Mouse (Mus musculus) forebrain, embryonic 10.5 days (tissue): Measurements from ENCODE around the gene Catsper1. TPM values are rescaled to one million over a fixed set of nuclear protein-coding genes. Genes with fewer than 3 reads are reported as not detected.

Experiments used
- DNase-seq: peaks from one replicate; pipeline ENCODE4 v3.0.0-alpha.2; 2017; ENCODE audit warnings: low spot score; ENCODE audit errors: extremely low spot score
- H3K27ac ChIP-seq: fragments of 300-500 bp; sonication (generic); 2 replicates; pipeline ENCODE4 v1.5.1; 2016; ENCODE audit warnings: mild to moderate bottlenecking
- H3K27me3 ChIP-seq: fragments of 300-500 bp; sonication (generic); 2 replicates; pipeline ENCODE4 v1.6.1; 2016; ENCODE audit warnings: mild to moderate bottlenecking; ENCODE audit not compliant: poor library complexity, severe bottlenecking
- H3K36me3 ChIP-seq: fragments of 300-500 bp; sonication (generic); replicated peaks from 2 replicates; pipeline ENCODE4 v1.6.1; 2016; ENCODE audit warnings: mild to moderate bottlenecking, moderate library complexity
- H3K4me1 ChIP-seq: fragments of 300-500 bp; sonication (generic); 2 replicates; pipeline ENCODE4 v1.6.1; 2016
- H3K4me3 ChIP-seq: fragments of 300-500 bp; sonication (generic); 2 replicates; pipeline ENCODE4 v1.5.1; 2016; ENCODE audit warnings: mild to moderate bottlenecking, moderate library complexity
- H3K9me3 ChIP-seq: fragments of 300-500 bp; sonication (generic); 2 replicates; pipeline ENCODE4 v1.6.1; 2016; ENCODE audit warnings: mild to moderate bottlenecking, moderate library complexity
- WGBS: fragments of 180-500 bp; shearing (Covaris S2); methylation state at CpG from one replicate; pipeline ENCODE4 v1.1.7; 2016; 5-methylcytosine and 5-hydroxymethylcytosine counted together
- polyA plus RNA-seq: library from polyadenylated mRNA; unstranded; fragments of >200 nt; fragmentation: Nextera tagmentation; extraction: Ambion mirVana; gene quantifications from 2 replicates; pipeline ENCODE4 v1.2.1, GENCODE M21; 2016

The Catsper1 gene
- not detected in 2 replicates for polyA plus RNA-seq

GRCm38 (mm10) chr19:5335441-5335840, at the start of gene Catsper1:
TSS of gene Catsper1 (plus strand) at chr19:5335741.
- DNase-seq: no peak

GRCm38 (mm10) chr19:5294972-5295735, 40.4 kb upstream of the Catsper1 start, which contains the start of gene Sf3b2:
TSS of gene Sf3b2 (minus strand) at chr19:5295455.
- H3K4me1 ChIP-seq: peaks cover 50% of the 10 kb centered on the region
- peak within 1 kb of the TSS; percentile 91 for H3K4me3 ChIP-seq
- peak; percentile 99 for DNase-seq
- H3K27ac ChIP-seq: peak within 1 kb of the TSS; percentile 96
- WGBS: under 1% methylated on average over 46 of the region's 46 CpGs
- H3K27me3 ChIP-seq: no peaks in the 10 kb centered on the region
- no peaks in the 10 kb centered on the region for H3K9me3 ChIP-seq
- peaks cover 41% of the 10 kb centered on the region for H3K36me3 ChIP-seq

More at GRCm38 (mm10) chr19:5335441-5335840, at the start of gene Catsper1:
- peaks cover 4% of the 10 kb centered on the region; the same call in 1 of the 2 replicates for H3K4me1 ChIP-seq
- H3K4me3 ChIP-seq: no peak within 1 kb of the TSS
- WGBS: 91% methylated on average over 6 of the region's 6 CpGs
- no peaks in the 10 kb centered on the region for H3K27me3 ChIP-seq
- H3K27ac ChIP-seq: no peak within 1 kb of the TSS
- H3K9me3 ChIP-seq: no peaks in the 10 kb centered on the region
- H3K36me3 ChIP-seq: no peaks in the 10 kb centered on the region

- Histone ChIP-seq H3K27me3 (no peaks in the 10 kb centered on the region; the same call in 1 of the 2 replicates), H3K9me3 (no peaks in the 10 kb centered on the region), H3K4me3 (peak overlapping the region; percentile 91), H3K36me3 (peaks cover 36% of the 10 kb centered on the region), H3K27ac (peak overlapping the region; percentile 96), H3K4me1 (peaks cover 50% of the 10 kb centered on the region)
- WGBS: 8% methylated on average over 13 of the region's 13 CpGs
- DNase-seq: no peak
Measured at GRCm38 (mm10) chr19:5295736-5296075, 39.8 kb upstream of the Catsper1 start.

- H3K36me3 ChIP-seq: peaks cover 26% of the 10 kb centered on the region
- no peak for DNase-seq
- no peaks in the 10 kb centered on the region for H3K9me3 ChIP-seq
- H3K4me3 ChIP-seq: peak overlapping the region; percentile 91; the same call in 1 of the 2 replicates
- no peaks in the 10 kb centered on the region; the same call in 1 of the 2 replicates for H3K27me3 ChIP-seq
- peaks cover 50% of the 10 kb centered on the region for H3K4me1 ChIP-seq
- 86% methylated on average over 5 of the region's 5 CpGs for WGBS
- H3K27ac ChIP-seq: no peak overlapping the region
Measured at GRCm38 (mm10) chr19:5296630-5297029, 38.9 kb upstream of the Catsper1 start.

- Histone ChIP-seq H3K4me3 (peak within 1 kb of the TSS; percentile 67), H3K27me3 (no peaks in the 10 kb centered on the region; the same call in 1 of the 2 replicates), H3K4me1 (peaks cover 50% of the 10 kb centered on the region), H3K9me3 (no peaks in the 10 kb centered on the region), H3K36me3 (peaks cover 19% of the 10 kb centered on the region), H3K27ac (peak within 1 kb of the TSS; percentile 89)
- peak; percentile 68 for DNase-seq
- WGBS: 4% methylated on average over 32 of the region's 32 CpGs
Measured at GRCm38 (mm10) chr19:5297903-5298800, 37.4 kb upstream of the Catsper1 start, which contains the start of gene Gal3st3. TSS of gene Gal3st3 (plus strand) at chr19:5298331.

GRCm38 (mm10) chr19:5300588-5300987, 35.0 kb upstream of the Catsper1 start:
- Histone ChIP-seq H3K27me3 (no peaks in the 10 kb centered on the region; the same call in 1 of the 2 replicates), H3K4me3 (no peak overlapping the region), H3K4me1 (peaks cover 38% of the 10 kb centered on the region), H3K36me3 (peaks cover 26% of the 10 kb centered on the region), H3K27ac (no peak overlapping the region), H3K9me3 (no peaks in the 10 kb centered on the region)
- no peak for DNase-seq
- WGBS: 81% methylated on average over 6 of the region's 6 CpGs

GRCm38 (mm10) chr19:5302455-5302854, 33.1 kb upstream of the Catsper1 start:
- Histone ChIP-seq H3K27me3 (peaks cover 13% of the 10 kb centered on the region), H3K4me3 (no peak overlapping the region), H3K36me3 (peaks cover 45% of the 10 kb centered on the region), H3K9me3 (peaks cover 11% of the 10 kb centered on the region), H3K4me1 (peaks cover 26% of the 10 kb centered on the region), H3K27ac (no peak overlapping the region)
- peak; percentile 25 for DNase-seq
- 23% methylated on average over 4 of the region's 4 CpGs for WGBS

GRCm38 (mm10) chr19:5306279-5306678, 29.3 kb upstream of the Catsper1 start:
- Histone ChIP-seq H3K4me1 (peaks cover 8% of the 10 kb centered on the region), H3K9me3 (peaks cover 18% of the 10 kb centered on the region), H3K27me3 (peaks cover 22% of the 10 kb centered on the region), H3K36me3 (peaks cover 53% of the 10 kb centered on the region), H3K27ac (no peak overlapping the region), H3K4me3 (no peak overlapping the region)
- WGBS: 89% methylated on average over 6 of the region's 6 CpGs
- DNase-seq: no peak

GRCm38 (mm10) chr19:5306968-5307734, 28.4 kb upstream of the Catsper1 start:
- Histone ChIP-seq H3K9me3 (peaks cover 18% of the 10 kb centered on the region), H3K36me3 (peaks cover 53% of the 10 kb centered on the region), H3K4me3 (peak overlapping the region; percentile 36), H3K27me3 (peaks cover 22% of the 10 kb centered on the region), H3K4me1 (peaks cover 8% of the 10 kb centered on the region), H3K27ac (0 out of 2 replicates have a peak overlapping the region, but pooled peaks have one; percentile 33)
- no peak for DNase-seq
- WGBS: 47% methylated on average over 98 of the region's 98 CpGs

- H3K9me3 ChIP-seq: peaks cover 18% of the 10 kb centered on the region
- H3K4me3 ChIP-seq: no peak overlapping the region
- no peak for DNase-seq
- H3K36me3 ChIP-seq: peaks cover 38% of the 10 kb centered on the region
- H3K27ac ChIP-seq: no peak overlapping the region
- peaks cover 22% of the 10 kb centered on the region for H3K27me3 ChIP-seq
- peaks cover 8% of the 10 kb centered on the region for H3K4me1 ChIP-seq
- 81% methylated on average over 7 of the region's 7 CpGs for WGBS
Measured at GRCm38 (mm10) chr19:5309025-5309424, 26.5 kb upstream of the Catsper1 start.

- no peak overlapping the region for H3K27ac ChIP-seq
- H3K27me3 ChIP-seq: peaks cover 1% of the 10 kb centered on the region
- peaks cover 1% of the 10 kb centered on the region for H3K36me3 ChIP-seq
- DNase-seq: no peak
- no peaks in the 10 kb centered on the region for H3K4me1 ChIP-seq
- peaks cover 16% of the 10 kb centered on the region for H3K9me3 ChIP-seq
- WGBS: 90% methylated on average over 8 of the region's 8 CpGs
- H3K4me3 ChIP-seq: no peak overlapping the region
Measured at GRCm38 (mm10) chr19:5313189-5313588, 22.4 kb upstream of the Catsper1 start.

GRCm38 (mm10) chr19:5323801-5324200, 11.7 kb upstream of the Catsper1 start:
- Histone ChIP-seq H3K4me3 (no peak overlapping the region), H3K27me3 (no peaks in the 10 kb centered on the region), H3K9me3 (0 out of 2 replicates have a peak, but pooled peaks cover 3% of the 10 kb centered on the region), H3K27ac (no peak overlapping the region), H3K4me1 (0 out of 2 replicates have a peak, but pooled peaks cover 4% of the 10 kb centered on the region), H3K36me3 (no peaks in the 10 kb centered on the region)
- no peak for DNase-seq
- 63% methylated on average over 17 of the region's 17 CpGs for WGBS
